Mouse (Mus musculus) megakaryocyte progenitor cell, adult 5-6 weeks (primary cell): ENCODE results near the gene Cd69. TPM values are rescaled to one million over a fixed set of nuclear protein-coding genes. Genes with fewer than 3 reads are reported as not detected.

Experiments used
- ATAC-seq: replicated peaks from 2 replicates; pipeline ENCODE4 v1.8.0; 2016; ENCODE audit warnings: mild to moderate bottlenecking, moderate TSS enrichment, inconsistent platforms; ENCODE audit not compliant: poor library complexity
- total RNA-seq, 2 experiments: library from RNA; stranded (forward) in 1 of 2; stranded (reverse) in 1 of 2; fragments of 157-497, 149-512 nt in 1 of 2; fragments of 200-1000 nt in 1 of 2; gene quantifications; 2 replicates each; pipeline versions ENCODE4 v1.2.3 to v1.2.4; 2015 to 2017

Gene Cd69
- total RNA-seq, 2 experiments from 2014 or later: 128 to 150 TPM

GRCm38 (mm10) chr6:129248243-129248642 is 27.0 kb downstream of the Cd69 start:
- peak; percentile 96 for ATAC-seq

DNA sequence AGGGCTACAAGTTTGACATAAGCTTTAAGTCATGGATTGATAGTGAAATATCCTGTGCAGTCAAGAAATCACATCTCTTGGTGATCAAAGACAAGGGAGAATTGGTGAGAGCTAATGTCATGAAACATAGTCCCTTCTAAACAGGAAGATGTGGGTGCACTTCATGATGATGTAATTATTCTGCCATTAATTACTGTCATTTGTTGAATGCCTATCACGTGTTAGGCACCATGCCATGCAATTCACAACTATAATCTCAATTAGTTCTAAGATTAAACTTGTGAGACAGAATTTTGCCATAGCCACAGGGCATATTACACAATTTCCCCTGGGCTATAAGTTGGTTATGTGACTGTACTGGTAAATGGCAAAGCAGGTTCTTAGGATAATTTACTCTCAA is 28.2 kb downstream of the Cd69 start:
- ATAC-seq: peak; percentile 56

DNA sequence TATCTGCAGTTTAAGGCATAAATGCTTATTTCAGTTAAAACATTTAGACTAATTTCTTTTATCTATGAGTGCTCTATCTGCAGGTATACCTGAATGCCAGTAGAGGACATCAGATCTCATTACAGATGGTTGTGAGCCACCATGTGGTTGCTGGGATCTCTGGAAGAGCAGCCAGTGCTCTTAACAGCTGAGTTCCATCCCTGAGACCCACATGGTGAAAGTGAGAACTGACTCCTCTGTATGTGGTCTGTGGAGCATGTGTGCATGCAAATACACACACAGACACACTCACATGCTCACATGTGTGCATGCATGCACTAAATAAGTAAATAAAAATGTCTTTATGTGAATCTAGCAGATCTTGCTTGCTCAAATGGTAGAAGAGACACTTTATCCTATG is 29.4 kb downstream of the Cd69 start:
- ATAC-seq: no peak

DNA sequence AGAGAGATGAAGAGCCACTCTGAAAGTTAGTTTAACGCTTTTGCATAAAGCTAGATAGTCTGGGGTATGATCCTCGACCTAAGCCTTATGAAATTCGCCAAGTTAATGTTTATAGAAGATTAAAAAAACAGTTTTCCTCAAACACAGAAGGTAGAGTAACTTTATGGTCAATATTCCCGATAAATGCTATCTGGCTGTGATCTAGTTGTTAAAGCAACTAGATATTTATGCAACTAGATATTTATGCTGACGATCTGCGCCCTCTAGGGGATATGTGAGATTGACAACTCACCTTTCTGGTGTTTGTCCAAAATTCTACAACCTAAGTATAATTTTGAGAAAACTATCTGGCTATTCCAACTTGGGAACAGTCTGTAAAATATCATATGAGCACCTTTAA is 33.3 kb downstream of the Cd69 start:
- ATAC-seq: no peak

- no peak for ATAC-seq
Measured at GRCm38 (mm10) chr6:129241471-129241870, 33.8 kb downstream of the Cd69 start.

- ATAC-seq: no peak
Measured at GRCm38 (mm10) chr6:129239564-129240248, 35.5 kb downstream of the Cd69 start.

- ATAC-seq: peak; percentile 30
Measured at GRCm38 (mm10) chr6:129238275-129239038, 36.8 kb downstream of the Cd69 start.

- ATAC-seq: peak; percentile 62
Measured at GRCm38 (mm10) chr6:129237350-129238274, 37.6 kb downstream of the Cd69 start.

DNA sequence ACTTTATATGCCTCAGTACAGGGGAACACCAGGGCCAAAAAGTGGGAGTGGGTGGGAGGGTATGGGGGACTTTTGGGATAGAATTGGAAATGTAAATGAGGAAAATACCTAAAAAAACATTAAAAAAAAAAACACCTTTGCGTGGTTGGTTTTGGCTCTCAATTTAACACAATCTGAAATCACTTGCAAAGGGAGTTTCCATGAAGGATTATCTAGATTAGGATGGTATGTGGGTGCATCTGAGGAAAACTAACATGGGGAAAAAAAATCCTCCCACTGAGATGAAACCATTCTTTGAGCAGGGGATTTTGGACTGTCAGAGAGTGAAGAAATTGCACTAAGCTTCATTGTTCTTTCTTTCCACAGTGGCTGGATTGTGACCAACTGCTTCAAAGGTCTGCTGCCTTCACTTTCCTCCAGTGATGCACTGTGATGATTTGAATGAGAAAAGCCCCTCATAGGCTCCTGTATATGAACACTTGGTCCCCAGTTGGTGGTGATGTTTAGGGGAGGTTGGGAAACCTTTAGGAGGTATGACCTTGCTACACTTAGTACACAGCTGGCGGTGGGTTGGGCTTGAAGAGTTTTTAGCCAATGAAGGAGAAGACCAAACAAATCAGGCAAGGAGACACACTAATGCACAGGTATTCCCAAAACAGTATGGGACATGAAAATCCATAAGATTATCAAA is 38.4 kb downstream of the Cd69 start:
- ATAC-seq: peak; percentile 7; the same call in 1 of the 2 replicates

DNA sequence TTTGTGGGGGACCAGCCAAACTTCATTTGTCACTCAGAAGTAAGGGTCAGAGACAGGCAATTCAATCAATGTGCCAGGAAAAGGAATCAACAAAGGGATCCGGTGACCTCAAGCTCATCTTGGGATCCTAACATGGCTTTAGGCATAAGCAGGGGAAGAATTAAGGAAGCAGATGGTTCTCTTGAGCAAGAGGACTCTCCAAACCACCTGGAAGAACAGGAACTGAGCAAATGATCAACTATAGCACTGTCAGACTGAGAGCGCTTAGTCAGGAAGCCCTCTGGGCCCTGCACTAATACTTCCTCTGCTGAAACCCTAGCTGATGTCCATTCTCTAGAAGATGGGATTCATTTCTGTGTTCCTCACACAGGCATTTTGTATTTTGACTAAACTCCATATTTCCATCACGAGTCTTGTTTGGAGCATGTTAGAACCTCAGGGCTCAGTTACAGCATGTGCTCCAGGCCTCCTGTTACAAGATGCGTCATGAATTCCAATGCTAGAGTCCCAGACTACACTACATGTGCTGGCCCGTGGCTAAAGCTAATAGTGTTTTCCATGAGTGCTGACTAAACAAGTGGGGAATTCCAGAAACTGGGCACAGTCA is 39.3 kb downstream of the Cd69 start:
- ATAC-seq: peak; percentile 29

DNA sequence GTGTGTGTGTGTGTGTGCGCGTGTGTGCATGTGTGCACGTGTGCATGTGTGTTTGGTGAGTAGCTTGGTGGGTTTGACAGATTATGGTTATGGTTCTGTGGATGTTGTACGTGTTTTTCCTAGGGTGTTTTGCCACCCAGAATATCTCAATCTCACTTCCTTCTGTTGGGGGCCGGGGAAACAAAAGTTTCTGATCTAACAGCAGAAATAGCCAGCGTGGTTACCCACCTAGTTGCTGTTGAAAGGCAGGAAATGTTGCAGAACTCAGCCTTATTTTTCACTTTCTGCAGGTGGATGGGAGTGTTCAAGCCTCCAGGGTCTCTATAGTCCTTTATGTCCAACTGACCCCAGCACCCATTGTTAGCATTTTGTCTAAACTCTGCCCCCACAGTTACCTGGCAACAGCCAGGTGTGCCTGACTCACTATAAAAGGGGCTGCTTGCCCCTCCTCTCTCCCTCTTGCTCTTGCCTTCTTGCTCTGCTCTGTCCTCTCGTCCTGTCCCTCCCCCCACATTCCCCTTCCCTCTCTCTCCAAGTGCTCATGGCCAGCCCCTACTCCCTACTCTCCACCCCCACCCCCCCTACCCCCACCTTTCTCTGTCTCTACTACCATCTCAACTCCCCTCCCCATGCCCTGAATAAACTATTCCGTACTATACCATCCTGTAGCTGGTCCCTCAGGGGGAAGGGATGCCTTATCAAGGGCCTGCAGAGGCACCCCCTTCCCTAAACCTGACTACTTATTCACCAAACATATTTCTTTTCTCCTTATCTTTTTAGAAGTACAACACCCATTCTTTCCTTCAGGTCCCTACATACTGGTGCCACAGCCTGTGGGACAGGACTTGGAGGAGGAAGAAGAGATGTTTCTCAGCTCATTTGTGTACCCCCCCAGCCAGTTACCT is 40.5 kb downstream of the Cd69 start:
- peak; percentile 24 for ATAC-seq

- peak; percentile 4; the same call in 1 of the 2 replicates for ATAC-seq
Measured at GRCm38 (mm10) chr6:129233955-129234369, 41.3 kb downstream of the Cd69 start.

DNA sequence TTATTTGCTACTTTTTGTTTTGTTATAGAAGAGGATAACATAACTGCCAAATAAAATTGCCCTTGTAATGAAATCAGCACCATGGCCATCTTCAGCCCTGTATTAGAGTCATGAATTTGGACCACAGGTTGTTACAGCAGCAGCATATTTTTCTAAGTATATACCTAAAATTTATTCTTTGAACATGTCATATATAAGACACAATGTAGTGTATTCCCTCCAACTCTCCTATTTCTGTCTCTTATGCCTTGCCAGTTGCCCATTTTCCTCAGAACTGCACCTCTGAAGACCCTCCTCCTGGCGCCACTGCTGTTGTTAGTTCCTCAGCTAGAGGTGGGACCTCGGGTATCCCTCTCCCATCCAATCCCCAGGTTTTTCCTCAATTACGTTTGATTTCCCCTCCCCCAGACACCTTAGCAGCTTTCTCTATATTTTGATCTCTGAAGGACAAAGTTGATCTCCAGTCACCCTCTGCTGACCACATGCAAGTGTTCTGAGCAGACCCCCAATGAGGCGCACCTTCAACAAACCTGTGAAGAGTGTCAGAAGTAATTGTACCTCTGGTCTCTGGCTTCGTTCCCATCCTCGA is 41.8 kb downstream of the Cd69 start:
- no peak for ATAC-seq

DNA sequence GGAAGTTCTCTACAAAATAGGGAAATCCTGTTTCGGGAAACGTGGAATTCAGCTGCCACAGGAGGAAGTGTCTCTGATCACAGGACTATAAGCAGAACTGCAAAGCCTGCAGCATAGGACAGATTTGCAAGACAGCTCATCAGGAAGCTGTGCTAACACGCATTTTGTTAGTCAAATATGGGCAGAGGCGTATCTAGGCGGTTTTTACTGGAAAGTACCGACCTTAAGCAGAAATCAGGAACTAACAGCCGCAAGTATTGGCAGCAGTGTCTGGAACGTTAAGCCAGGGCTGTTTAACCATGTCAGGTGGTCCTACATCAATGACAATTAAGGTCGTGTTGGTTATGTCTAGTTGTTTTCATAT is 42.4 kb downstream of the Cd69 start:
- peak; percentile 49 for ATAC-seq

DNA sequence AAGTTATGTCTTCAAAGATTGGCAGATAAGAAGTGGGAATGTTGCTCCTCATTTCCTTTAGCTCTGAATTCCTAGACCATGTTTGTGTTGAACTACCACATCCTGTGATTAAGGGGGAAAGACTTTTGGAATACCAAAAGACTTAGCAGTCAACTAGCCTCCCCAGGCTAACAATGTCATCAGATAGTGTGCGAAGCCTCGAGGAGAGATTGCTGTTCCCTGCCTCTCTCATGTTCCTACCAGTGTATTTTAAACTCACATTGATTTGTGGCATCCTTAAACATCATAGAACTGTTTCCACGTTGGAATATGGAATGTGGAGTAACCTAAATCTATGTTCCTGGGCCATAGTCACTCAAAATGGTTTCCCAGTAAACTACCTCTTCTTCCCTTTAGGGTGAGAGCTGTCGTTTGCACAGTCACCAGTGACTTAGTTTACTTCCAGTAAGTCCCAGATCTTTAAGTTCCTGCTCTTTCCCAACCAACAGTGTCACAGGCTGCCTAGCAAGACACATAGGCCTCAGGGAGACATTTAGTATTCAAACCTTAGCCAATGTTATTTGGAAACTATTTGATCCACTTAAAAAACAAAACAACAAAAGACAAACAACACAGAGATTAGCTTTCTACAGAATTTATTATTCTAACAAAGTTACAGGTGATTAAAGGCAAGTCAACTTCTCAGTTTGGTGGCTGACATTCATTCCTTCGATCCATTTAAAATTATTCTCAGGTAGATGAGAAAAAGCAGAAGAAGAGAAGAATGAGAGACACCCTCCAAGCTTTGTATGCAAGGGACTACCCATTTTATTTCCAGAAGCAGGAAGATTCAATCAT is 43.0 kb downstream of the Cd69 start:
- ATAC-seq: no peak

DNA sequence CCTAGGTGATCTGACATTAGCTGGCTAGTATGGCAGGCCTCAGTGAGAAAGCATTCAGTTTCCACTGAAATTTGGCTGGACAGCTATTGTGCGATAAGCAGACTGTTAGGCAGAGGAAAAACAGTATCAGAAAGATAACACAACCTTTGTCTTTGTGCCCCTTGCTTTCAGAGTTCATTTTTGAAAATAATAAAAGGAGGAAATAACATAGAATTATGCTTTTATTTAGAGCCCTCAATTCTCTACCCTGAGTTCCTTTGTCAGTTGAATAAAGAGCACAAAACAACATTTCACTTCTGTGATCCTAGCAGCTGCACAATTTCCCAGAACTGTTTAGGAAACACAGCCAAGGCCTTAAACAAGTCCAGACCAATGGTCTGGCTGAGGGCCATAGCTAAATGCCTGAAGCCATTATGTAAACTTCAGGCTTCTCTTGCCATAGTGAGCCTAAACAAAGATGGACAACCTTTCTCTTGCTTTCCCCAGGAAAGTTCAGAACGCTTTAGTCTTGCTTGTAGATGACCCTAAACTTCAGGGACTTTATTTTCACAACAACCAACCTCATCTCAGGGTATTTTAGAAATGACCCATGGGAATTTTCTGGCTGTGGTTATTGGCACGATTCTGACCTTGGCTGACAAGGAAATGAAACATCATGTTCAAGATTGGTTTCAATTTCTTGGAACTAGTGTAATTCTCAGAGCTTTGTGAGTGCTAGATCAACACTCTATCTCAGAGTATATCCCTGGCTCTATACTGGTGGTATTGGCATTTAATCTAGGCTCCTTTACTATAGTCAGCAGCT is 45.3 kb downstream of the Cd69 start:
- peak; percentile 36 for ATAC-seq
